Mouse (Mus musculus): ENCODE measurements at regions not wholly inside any gene's neighbourhood (a gene's known extent, or its start where the extent isn't known, plus 50 kb on each side); places are given as distances from the start of the nearest gene placed in this dataset.

DNA sequence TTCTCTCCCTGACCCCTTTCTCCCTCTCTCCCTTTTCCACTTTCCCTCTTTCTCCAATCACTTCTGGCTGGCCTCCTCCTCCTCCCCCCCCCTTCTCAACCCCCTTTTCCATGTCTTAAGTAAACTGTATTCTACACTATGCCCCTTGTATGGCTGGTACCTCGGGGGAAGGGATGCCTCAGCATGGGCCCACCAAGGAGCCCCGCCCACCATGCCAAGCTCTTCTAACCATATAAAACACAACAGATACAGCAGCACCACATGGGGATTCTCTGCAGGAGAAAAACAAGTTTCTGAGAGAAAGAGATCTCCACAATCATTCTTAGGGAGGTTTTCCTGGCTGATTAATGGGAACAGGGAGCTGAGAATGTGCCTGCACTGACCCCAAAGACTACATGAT is 196.6 kb upstream of the Trib2 start:
- H3K36me3 ChIP-seq (ENCODE audit: insufficient read depth): no peaks in the 10 kb centered on the region
- H3K27me3 ChIP-seq (ENCODE audit: insufficient read depth, low read length): no peaks in the 10 kb centered on the region
- no peak overlapping the region for H3K4me2 ChIP-seq
- H3K27ac ChIP-seq (ENCODE audit: low read depth): no peak overlapping the region
- DNase-seq (no peak), ATAC-seq (ENCODE audit: insufficient read depth) (no peak)
- 77% methylated on average over 2 of the region's 2 CpGs for WGBS
- no peak for TF ChIP-seq CTCF (IDR thresholded peaks at IDR 0.05; ENCODE audit: low read depth)
- H3K4me3 ChIP-seq (ENCODE audit: low read depth, low read length): no peak overlapping the region
- H3K9me3 ChIP-seq (ENCODE audit: low read depth, low read length): no peaks in the 10 kb centered on the region
- H3K4me1 ChIP-seq (ENCODE audit: insufficient read depth): no peaks in the 10 kb centered on the region
- H3K9ac ChIP-seq: no peak overlapping the region

DNA sequence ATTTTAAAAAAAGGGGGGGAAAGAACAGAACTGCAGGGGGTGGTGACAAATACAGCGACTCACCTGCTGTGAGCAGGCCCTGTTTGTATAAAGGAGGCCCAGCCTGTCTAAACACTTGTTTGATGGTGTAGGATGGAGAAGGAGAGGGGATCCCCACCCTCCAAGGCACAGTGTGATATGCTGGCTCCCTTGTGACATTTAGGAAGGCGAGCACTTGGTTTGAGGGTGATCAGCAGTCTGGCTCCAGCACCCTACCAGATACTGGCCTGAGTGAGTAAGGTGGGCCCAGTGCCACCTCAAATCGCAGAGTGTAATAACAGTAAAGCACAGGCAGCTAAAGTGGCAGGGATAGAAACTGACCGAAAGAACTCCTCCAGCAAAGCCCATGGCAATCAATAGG is 195.4 kb upstream of the Trib2 start:
- no peak for TF ChIP-seq CTCF (IDR thresholded peaks at IDR 0.05; ENCODE audit: low read depth)
- ATAC-seq (ENCODE audit: insufficient read depth): no peak
- Histone ChIP-seq H3K9ac (no peak overlapping the region), H3K27me3 (ENCODE audit: insufficient read depth, low read length) (no peaks in the 10 kb centered on the region), H3K27ac (ENCODE audit: low read depth) (no peak overlapping the region), H3K9me3 (ENCODE audit: low read depth, low read length) (no peaks in the 10 kb centered on the region), H3K4me1 (ENCODE audit: insufficient read depth) (no peaks in the 10 kb centered on the region), H3K4me3 (ENCODE audit: low read depth, low read length) (no peak overlapping the region), H3K36me3 (ENCODE audit: insufficient read depth) (no peaks in the 10 kb centered on the region), H3K4me2 (no peak overlapping the region)
- DNase-seq: no peak
- 65% methylated on average over 4 of the region's 4 CpGs for WGBS

DNA sequence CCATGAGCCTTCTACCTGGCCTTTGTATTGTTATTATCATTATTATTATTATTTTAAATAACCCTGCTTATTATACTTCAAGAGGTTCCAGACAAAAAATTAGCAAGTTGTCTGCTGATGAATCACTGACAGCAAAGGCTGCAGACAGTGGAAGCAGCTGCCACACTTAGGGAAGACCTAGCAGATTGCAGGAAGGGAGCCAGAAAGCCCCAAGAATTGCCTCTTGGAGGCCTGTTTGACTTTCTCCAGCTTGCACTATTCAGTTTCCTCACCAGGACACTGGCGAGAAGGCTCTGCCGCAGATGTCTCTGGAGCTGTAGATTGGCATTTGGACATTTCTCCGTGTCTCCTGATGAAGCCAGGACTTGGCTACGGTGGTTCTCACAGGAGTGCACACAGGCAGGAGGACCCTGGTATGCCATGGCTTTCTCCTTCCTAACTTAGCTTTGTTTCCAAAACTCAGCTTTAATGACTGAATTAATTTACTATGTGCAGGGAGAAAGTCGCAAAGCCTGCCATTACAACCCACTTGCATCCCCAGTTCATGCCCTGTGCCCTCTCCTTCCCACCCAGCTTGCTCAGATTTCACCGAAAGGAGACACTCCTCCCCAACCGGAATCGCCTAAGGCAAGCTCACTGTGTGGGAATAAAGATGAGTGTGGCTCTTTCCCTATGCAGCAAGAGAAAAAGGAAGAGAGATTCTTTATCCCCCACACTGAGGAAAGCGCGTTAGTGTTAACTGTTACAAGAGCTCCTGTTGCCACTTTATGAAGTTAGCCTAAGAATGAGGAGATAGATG is 193.3 kb upstream of the Trib2 start:
- Histone ChIP-seq H3K4me2 (no peak overlapping the region), H3K36me3 (ENCODE audit: insufficient read depth) (no peaks in the 10 kb centered on the region), H3K27me3 (ENCODE audit: insufficient read depth, low read length) (no peaks in the 10 kb centered on the region), H3K27ac (ENCODE audit: low read depth) (no peak overlapping the region), H3K4me1 (ENCODE audit: insufficient read depth) (no peaks in the 10 kb centered on the region), H3K9ac (no peak overlapping the region), H3K4me3 (ENCODE audit: low read depth, low read length) (no peak overlapping the region), H3K9me3 (ENCODE audit: low read depth, low read length) (no peaks in the 10 kb centered on the region)
- TF ChIP-seq CTCF (IDR thresholded peaks at IDR 0.05; ENCODE audit: low read depth): no peak
- DNase-seq (peak; percentile 29), ATAC-seq (ENCODE audit: insufficient read depth) (no peak)
- 61% methylated on average over 10 of the region's 10 CpGs for WGBS

DNA sequence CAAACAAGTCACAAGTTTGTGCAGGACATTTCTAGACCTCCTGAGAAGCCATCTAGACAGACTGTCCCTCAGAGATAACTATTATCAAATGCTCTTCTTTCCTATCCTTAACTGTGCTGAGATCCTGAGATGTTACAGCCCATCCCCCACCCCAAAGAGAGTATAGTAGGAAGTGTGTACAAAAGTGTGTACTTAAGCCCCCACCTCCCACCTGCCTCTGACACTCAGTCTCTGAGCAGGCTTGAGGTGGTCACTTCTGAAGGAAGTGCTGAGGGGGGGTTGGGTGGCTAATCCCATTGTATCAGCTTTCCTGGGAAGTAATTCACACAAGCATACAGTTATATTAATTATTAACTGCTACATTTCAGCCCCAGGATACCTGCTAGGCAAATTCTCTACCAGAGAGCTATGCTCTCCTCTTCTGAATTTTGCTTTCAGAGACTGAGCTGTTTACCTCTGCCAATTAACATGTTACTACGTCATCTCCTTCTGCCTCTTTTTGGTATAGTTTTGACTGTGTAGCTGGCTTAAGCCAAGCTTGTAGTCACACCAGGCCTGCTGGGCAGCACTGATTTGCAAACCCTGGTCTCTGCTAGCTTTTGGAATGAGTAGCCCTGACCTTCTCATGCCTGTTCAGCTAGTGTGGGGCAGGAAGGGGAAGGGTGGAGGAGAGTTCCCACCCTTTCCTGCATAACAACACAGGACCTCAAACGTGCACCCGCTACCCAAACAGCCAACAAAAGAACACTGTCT is 192.2 kb upstream of the Trib2 start:
- TF ChIP-seq CTCF (IDR thresholded peaks at IDR 0.05; ENCODE audit: low read depth): no peak
- no peaks in the 10 kb centered on the region for H3K9me3 ChIP-seq (ENCODE audit: low read depth, low read length)
- 43% methylated on average over 3 of the region's 3 CpGs for WGBS
- H3K36me3 ChIP-seq (ENCODE audit: insufficient read depth): no peaks in the 10 kb centered on the region
- ATAC-seq (ENCODE audit: insufficient read depth) (0 out of 2 replicates have a peak, but pooled peaks have one; percentile 56), DNase-seq (no peak)
- no peaks in the 10 kb centered on the region for H3K27me3 ChIP-seq (ENCODE audit: insufficient read depth, low read length)
- no peak overlapping the region for H3K4me3 ChIP-seq (ENCODE audit: low read depth, low read length)
- no peaks in the 10 kb centered on the region for H3K4me1 ChIP-seq (ENCODE audit: insufficient read depth)
- no peak overlapping the region for H3K4me2 ChIP-seq
- H3K27ac ChIP-seq (ENCODE audit: low read depth): no peak overlapping the region
- no peak overlapping the region for H3K9ac ChIP-seq

DNA sequence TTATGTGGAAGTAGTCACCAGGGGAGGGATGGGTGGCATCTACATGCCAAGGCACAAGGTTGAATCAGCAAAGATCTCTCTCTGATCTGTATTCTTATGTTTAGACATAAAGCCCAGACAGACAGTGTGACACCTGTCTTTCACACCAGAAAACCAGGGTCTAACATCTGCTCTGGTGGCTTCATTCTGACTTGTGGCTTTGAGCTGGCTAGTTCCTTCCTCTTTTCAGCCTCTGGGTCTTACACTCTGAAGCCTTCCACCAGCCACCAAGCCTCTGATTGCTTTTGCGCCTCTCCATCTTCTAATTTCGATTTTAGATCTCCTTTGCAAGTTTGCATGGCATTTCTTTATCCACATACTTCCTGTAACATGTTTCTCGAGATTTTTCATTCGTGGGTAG is 191.5 kb upstream of the Trib2 start:
- Histone ChIP-seq H3K4me3 (ENCODE audit: low read depth, low read length) (no peak overlapping the region), H3K4me2 (no peak overlapping the region), H3K9me3 (ENCODE audit: low read depth, low read length) (no peaks in the 10 kb centered on the region), H3K27me3 (ENCODE audit: insufficient read depth, low read length) (no peaks in the 10 kb centered on the region), H3K27ac (ENCODE audit: low read depth) (no peak overlapping the region), H3K4me1 (ENCODE audit: insufficient read depth) (no peaks in the 10 kb centered on the region), H3K36me3 (ENCODE audit: insufficient read depth) (no peaks in the 10 kb centered on the region), H3K9ac (no peak overlapping the region)
- ATAC-seq (ENCODE audit: insufficient read depth) (no peak), DNase-seq (no peak)
- no peak for TF ChIP-seq CTCF (IDR thresholded peaks at IDR 0.05; ENCODE audit: low read depth)
- 55% methylated on average over 4 of the region's 4 CpGs for WGBS

DNA sequence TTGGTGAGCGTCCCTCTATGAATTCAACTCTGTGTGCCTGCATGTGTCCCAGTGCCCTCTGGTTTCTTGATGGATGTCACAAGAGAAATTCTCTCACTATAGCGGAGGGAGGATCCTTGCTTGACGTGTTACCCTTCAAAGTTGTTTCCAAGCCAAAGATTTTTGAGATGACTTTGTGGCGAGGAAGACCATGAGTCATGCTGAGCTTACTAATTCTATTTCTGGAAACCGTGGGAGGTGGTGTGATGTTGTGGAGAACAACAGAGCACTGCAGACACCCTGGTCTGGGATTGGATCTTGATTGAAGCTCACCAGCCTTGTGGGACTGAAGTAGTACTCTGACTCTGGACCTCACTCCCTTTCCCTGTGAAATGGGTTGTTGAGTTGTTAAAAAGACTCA is 190.0 kb upstream of the Trib2 start:
- no peaks in the 10 kb centered on the region for H3K4me1 ChIP-seq (ENCODE audit: insufficient read depth)
- ATAC-seq (ENCODE audit: insufficient read depth) (no peak), DNase-seq (no peak)
- H3K4me2 ChIP-seq: no peak overlapping the region
- no peak overlapping the region for H3K4me3 ChIP-seq (ENCODE audit: low read depth, low read length)
- H3K9ac ChIP-seq: no peak overlapping the region
- H3K36me3 ChIP-seq (ENCODE audit: insufficient read depth): no peaks in the 10 kb centered on the region
- WGBS: 67% methylated on average over 5 of the region's 5 CpGs
- no peaks in the 10 kb centered on the region for H3K9me3 ChIP-seq (ENCODE audit: low read depth, low read length)
- H3K27ac ChIP-seq (ENCODE audit: low read depth): no peak overlapping the region
- no peaks in the 10 kb centered on the region for H3K27me3 ChIP-seq (ENCODE audit: insufficient read depth, low read length)
- no peak for TF ChIP-seq CTCF (IDR thresholded peaks at IDR 0.05; ENCODE audit: low read depth)

DNA sequence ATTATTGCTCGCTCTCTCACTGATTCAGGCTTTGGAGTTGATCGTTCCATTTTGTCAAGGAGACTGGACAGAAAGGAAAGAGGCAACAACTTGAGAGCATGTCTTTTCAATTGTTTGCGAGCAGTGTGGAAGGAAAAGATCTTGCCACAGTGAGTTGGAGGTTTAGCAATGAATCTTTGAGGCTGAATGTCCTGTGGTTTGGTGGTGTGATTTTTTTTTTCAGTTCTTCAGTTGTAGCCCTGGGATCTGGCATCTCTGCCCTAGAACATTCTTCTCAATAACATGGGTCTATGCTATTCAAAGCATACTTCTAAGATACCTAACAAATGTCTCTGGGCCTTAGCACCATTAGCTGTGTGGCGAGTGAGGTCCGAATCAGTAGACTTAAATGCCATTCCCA is 189.6 kb upstream of the Trib2 start:
- Histone ChIP-seq H3K27ac (ENCODE audit: low read depth) (no peak overlapping the region), H3K4me1 (ENCODE audit: insufficient read depth) (no peaks in the 10 kb centered on the region), H3K9me3 (ENCODE audit: low read depth, low read length) (no peaks in the 10 kb centered on the region), H3K4me2 (no peak overlapping the region), H3K27me3 (ENCODE audit: insufficient read depth, low read length) (no peaks in the 10 kb centered on the region), H3K9ac (no peak overlapping the region), H3K4me3 (ENCODE audit: low read depth, low read length) (no peak overlapping the region), H3K36me3 (ENCODE audit: insufficient read depth) (no peaks in the 10 kb centered on the region)
- ATAC-seq (ENCODE audit: insufficient read depth) (no peak), DNase-seq (no peak)
- 94% methylated on average over 5 of the region's 5 CpGs for WGBS
- TF ChIP-seq CTCF (IDR thresholded peaks at IDR 0.05; ENCODE audit: low read depth): no peak

Data from lung, embryonic 14.5 days (tissue).